Mouse (Mus musculus) G1E (cell line): ENCODE data around the gene Olfr316. TPM values are rescaled to one million over a fixed set of nuclear protein-coding genes. Genes with fewer than 3 reads are reported as not detected.

ENCODE experiments used
- ATAC-seq: 2 replicates; pipeline ENCODE4 v1.8.0; 2016; ENCODE audit warnings: mild to moderate bottlenecking; ENCODE audit not compliant: insufficient number of reproducible peaks, poor library complexity, low FRiP score, severe bottlenecking; ENCODE audit errors: extremely low read depth
- DNase-seq: peaks from one replicate; pipeline ENCODE4 v3.0.0; 2012; ENCODE audit warnings: low spot score
- H3K27me3 ChIP-seq: 2 replicates; pipeline ENCODE4 v1.6.1; 2012; ENCODE audit warnings: mild to moderate bottlenecking, low read length, inconsistent platforms; ENCODE audit not compliant: insufficient read depth
- H3K36me3 ChIP-seq: replicated peaks from 2 replicates; pipeline ENCODE3; 2012; ENCODE audit warnings: mild to moderate bottlenecking, inconsistent platforms
- H3K4me1 ChIP-seq: 2 replicates; pipeline ENCODE4 v1.6.1; 2012; ENCODE audit warnings: low read depth, low read length, inconsistent platforms, mixed read lengths; ENCODE audit not compliant: insufficient read depth
- H3K4me3 ChIP-seq: 2 replicates; pipeline ENCODE4 v1.5.1; 2012; ENCODE audit warnings: low read depth, mild to moderate bottlenecking, inconsistent platforms, low read length, moderate library complexity, mixed read lengths
- H3K9me3 ChIP-seq: replicated peaks from 2 replicates; pipeline ENCODE4 v1.6.1; 2012; ENCODE audit warnings: inconsistent platforms
- CTCF ChIP-seq: IDR thresholded peaks from 2 replicates; pipeline ENCODE4 v1.5.1; 2012; ENCODE audit warnings: low read depth, low read length, inconsistent platforms, mixed read lengths
- GATA1 ChIP-seq: IDR thresholded peaks from 2 replicates; pipeline ENCODE4 v1.6.1; 2012; ENCODE audit warnings: borderline replicate concordance, low read length, inconsistent platforms, mixed read lengths
- GATA2 ChIP-seq: IDR thresholded peaks from 2 replicates; pipeline ENCODE4 v1.6.1; 2012; ENCODE audit warnings: low read depth, low read length, inconsistent platforms, borderline replicate concordance
- POLR2AphosphoS5 ChIP-seq: IDR thresholded peaks from 2 replicates; pipeline ENCODE4 v1.6.1; 2012; ENCODE audit warnings: low read depth, low read length, inconsistent platforms; ENCODE audit not compliant: insufficient replicate concordance
- TAL1 ChIP-seq: conservative IDR thresholded peaks from 2 replicates; pipeline ENCODE4 v1.6.1; 2012; ENCODE audit warnings: low read depth, low read length, inconsistent platforms, mixed read lengths
- polyA plus RNA-seq: library from polyadenylated mRNA; stranded (reverse); fragments of >175 nt; gene quantifications from 2 replicates; pipeline ENCODE4 v1.2.3, GENCODE M21; 2012
- total RNA-seq, 2 experiments: library from RNA; stranded (forward) in 1 of 2; stranded (reverse) in 1 of 2; fragments of 200-1000 nt in 1 of 2; fragments of >200 nt in 1 of 2; fragmentation: Nextera tagmentation in 1 of 2; gene quantifications; 2 replicates each; pipeline ENCODE4 v1.2.3; 2014 to 2017

Gene Olfr316
- total and polyA plus RNA-seq, 3 experiments: 0.33 TPM; not detected in 2

DNA sequence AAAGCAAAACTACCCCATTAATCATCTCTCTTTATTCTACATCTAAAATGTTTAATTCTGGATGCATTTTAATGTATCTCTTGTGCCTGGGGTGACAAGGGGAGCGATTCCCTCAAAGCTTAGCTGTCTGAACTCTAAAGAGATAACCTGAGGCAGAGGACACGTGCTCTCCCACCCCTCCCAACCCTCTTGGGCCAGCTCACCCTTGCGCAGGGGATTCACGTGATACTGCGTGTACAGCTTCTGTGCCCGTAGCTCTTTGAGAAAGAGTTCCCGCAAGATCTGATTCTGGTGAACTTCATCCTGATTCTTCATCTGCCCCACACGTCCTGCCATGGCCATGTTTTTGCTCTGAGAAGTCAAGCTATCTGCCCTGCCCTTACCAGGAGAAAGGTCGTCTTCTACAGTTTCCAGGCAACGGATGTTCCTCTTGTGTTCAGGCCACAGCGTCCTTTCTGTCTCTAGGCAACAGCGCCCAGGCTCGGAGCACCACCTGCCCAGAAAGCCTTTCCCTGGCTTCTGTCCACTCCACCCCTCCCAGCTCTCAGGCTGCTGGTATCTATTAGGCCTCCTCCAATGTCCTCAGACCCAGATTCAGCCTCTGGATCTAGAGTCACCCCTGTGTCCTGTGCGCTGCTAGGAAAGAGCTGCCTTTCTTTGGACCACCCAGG is 49.2 kb downstream of the Olfr316 start, which contains the start of gene Fam183b:
Fam183b (minus strand) TSS at position 403 of the 671 bp plus-strand sequence.
- no peaks in the 10 kb centered on the region for H3K4me1 ChIP-seq
- ATAC-seq (no peak), DNase-seq (no peak)
- no peaks in the 10 kb centered on the region for H3K9me3 ChIP-seq
- H3K4me3 ChIP-seq: no peak within 1 kb of the TSS
- no peaks in the 10 kb centered on the region for H3K36me3 ChIP-seq
- H3K27me3 ChIP-seq: peaks cover 10% of the 10 kb centered on the region
- TF ChIP-seq GATA1 (no peak), CTCF (no peak), TAL1 (no peak), POLR2AphosphoS5 (no peak), GATA2 (no peak)

DNA sequence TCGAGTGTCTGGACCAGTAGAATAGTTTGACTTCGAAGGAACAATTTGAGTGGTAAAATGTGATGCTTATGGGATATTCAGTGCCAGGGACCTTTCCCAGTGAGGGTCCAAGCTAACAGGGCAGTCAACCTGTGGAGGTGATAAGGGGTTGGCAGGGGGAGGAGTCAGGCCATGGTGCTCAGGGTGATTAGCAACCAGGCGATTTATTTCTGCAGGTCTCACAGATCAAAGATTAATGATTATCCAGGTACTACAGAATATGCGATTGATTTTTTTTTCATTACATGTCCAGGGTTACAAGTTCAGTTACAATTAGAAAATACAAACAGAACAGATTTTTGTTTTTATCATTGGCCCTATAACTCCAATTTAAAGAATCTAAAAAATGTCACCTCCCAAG is 51.3 kb downstream of the Olfr316 start:
- no peaks in the 10 kb centered on the region for H3K36me3 ChIP-seq
- no peaks in the 10 kb centered on the region for H3K4me1 ChIP-seq
- no peak for TF ChIP-seq POLR2AphosphoS5
- no peaks in the 10 kb centered on the region for H3K9me3 ChIP-seq
- DNase-seq (no peak), ATAC-seq (no peak)
- no peak overlapping the region for H3K4me3 ChIP-seq
- peaks cover 6% of the 10 kb centered on the region for H3K27me3 ChIP-seq

- Histone ChIP-seq H3K4me3 (no peak overlapping the region), H3K4me1 (no peaks in the 10 kb centered on the region), H3K9me3 (no peaks in the 10 kb centered on the region), H3K36me3 (no peaks in the 10 kb centered on the region), H3K27me3 (peaks cover 6% of the 10 kb centered on the region)
- no peak for TF ChIP-seq GATA1
- no peak for TF ChIP-seq POLR2AphosphoS5
- TF ChIP-seq CTCF: no peak
- TF ChIP-seq GATA2: no peak
- TF ChIP-seq TAL1: no peak
- ATAC-seq (no peak), DNase-seq (no peak)
Observed at GRCm38 (mm10) chr11:58804393-58804792, 51.9 kb downstream of the Olfr316 start.

Other genes with a start within 250 kb of the Olfr316 start
Only the 20 nearest of the 29 such genes appear.
- gene Olfr325, start 175.0 kb upstream of the Olfr316 start, total RNA-seq (2014; fragmentation: Nextera tagmentation): not detected in 2 replicates
- 0.16 TPM in 1 of 2 replicates, not detected in the other for gene Olfr325, start 175.0 kb upstream of the Olfr316 start, total RNA-seq (2017)
- not detected in 2 replicates for gene Olfr325, start 175.0 kb upstream of the Olfr316 start, polyA plus RNA-seq
- not detected in 2 replicates for gene Olfr324, start 157.6 kb upstream of the Olfr316 start, total RNA-seq (2014; fragmentation: Nextera tagmentation)
- 0.06 and 0.11 TPM in 2 replicates for gene Olfr324, start 157.6 kb upstream of the Olfr316 start, total RNA-seq (2017)
- not detected in 2 replicates for gene Olfr324, start 157.6 kb upstream of the Olfr316 start, polyA plus RNA-seq
- not detected in 2 replicates for gene 2210407C18Rik, start 136.7 kb upstream of the Olfr316 start, total RNA-seq (2014; fragmentation: Nextera tagmentation)
- gene 2210407C18Rik, start 136.7 kb upstream of the Olfr316 start, total RNA-seq (2017): not detected in 2 replicates
- not detected in 2 replicates for gene 2210407C18Rik, start 136.7 kb upstream of the Olfr316 start, polyA plus RNA-seq
- gene Olfr323, start 122.2 kb upstream of the Olfr316 start, total RNA-seq (2014; fragmentation: Nextera tagmentation): not detected in 2 replicates
- gene Olfr323, start 122.2 kb upstream of the Olfr316 start, total RNA-seq (2017): 0.05 TPM in 1 of 2 replicates, not detected in the other
- not detected in 2 replicates for gene Olfr323, start 122.2 kb upstream of the Olfr316 start, polyA plus RNA-seq
- gene Trim58, start 112.3 kb upstream of the Olfr316 start, total RNA-seq (2014; fragmentation: Nextera tagmentation): 19.0 TPM in 1 of 2 replicates, not detected in the other
- not detected in 2 replicates for gene Trim58, start 112.3 kb upstream of the Olfr316 start, total RNA-seq (2017)
- gene Trim58, start 112.3 kb upstream of the Olfr316 start, polyA plus RNA-seq: not detected in 2 replicates
- gene Olfr322, start 94.0 kb upstream of the Olfr316 start, total RNA-seq (2014; fragmentation: Nextera tagmentation): not detected in 2 replicates
- gene Olfr322, start 94.0 kb upstream of the Olfr316 start, total RNA-seq (2017): under 0.01 and 0.16 TPM in 2 replicates
- gene Olfr322, start 94.0 kb upstream of the Olfr316 start, polyA plus RNA-seq: not detected in 2 replicates
- gene Olfr320, start 71.6 kb upstream of the Olfr316 start, total RNA-seq (2014; fragmentation: Nextera tagmentation): not detected in 2 replicates
- gene Olfr320, start 71.6 kb upstream of the Olfr316 start, total RNA-seq (2017): 0.06 TPM in 1 of 2 replicates, not detected in the other
- not detected in 2 replicates for gene Olfr320, start 71.6 kb upstream of the Olfr316 start, polyA plus RNA-seq
- gene Olfr319, start 53.6 kb upstream of the Olfr316 start, total RNA-seq (2014; fragmentation: Nextera tagmentation): not detected in 2 replicates
- gene Olfr319, start 53.6 kb upstream of the Olfr316 start, total RNA-seq (2017): 0.27 TPM in 1 of 2 replicates, not detected in the other
- gene Olfr319, start 53.6 kb upstream of the Olfr316 start, polyA plus RNA-seq: not detected in 2 replicates
- 0.45 TPM in 1 of 2 replicates, not detected in the other for gene Olfr318, start 28.7 kb upstream of the Olfr316 start, total RNA-seq (2014; fragmentation: Nextera tagmentation)
- gene Olfr318, start 28.7 kb upstream of the Olfr316 start, total RNA-seq (2017): 0.06 and 0.33 TPM in 2 replicates
- gene Olfr318, start 28.7 kb upstream of the Olfr316 start, polyA plus RNA-seq: not detected in 2 replicates
- gene Olfr317, start 13.5 kb upstream of the Olfr316 start, total RNA-seq (2014; fragmentation: Nextera tagmentation): not detected in 2 replicates
- not detected in 2 replicates for gene Olfr317, start 13.5 kb upstream of the Olfr316 start, total RNA-seq (2017)
- gene Olfr317, start 13.5 kb upstream of the Olfr316 start, polyA plus RNA-seq: not detected in 2 replicates
- gene Olfr315, start 20.5 kb downstream of the Olfr316 start, total RNA-seq (2014; fragmentation: Nextera tagmentation): not detected in 2 replicates
- not detected in 2 replicates for gene Olfr315, start 20.5 kb downstream of the Olfr316 start, total RNA-seq (2017)
- gene Olfr315, start 20.5 kb downstream of the Olfr316 start, polyA plus RNA-seq: not detected in 2 replicates
- not detected in 2 replicates for gene Olfr314, start 30.2 kb downstream of the Olfr316 start, total RNA-seq (2014; fragmentation: Nextera tagmentation)
- 0.05 and 0.06 TPM in 2 replicates for gene Olfr314, start 30.2 kb downstream of the Olfr316 start, total RNA-seq (2017)
- gene Olfr314, start 30.2 kb downstream of the Olfr316 start, polyA plus RNA-seq: not detected in 2 replicates
- gene Fam183b, start 49.2 kb downstream of the Olfr316 start, total RNA-seq (2014; fragmentation: Nextera tagmentation): not detected in 2 replicates
- gene Fam183b, start 49.2 kb downstream of the Olfr316 start, total RNA-seq (2017): not detected in 2 replicates
- gene Fam183b, start 49.2 kb downstream of the Olfr316 start, polyA plus RNA-seq: not detected in 2 replicates
- gene Olfr313, start 62.3 kb downstream of the Olfr316 start, total RNA-seq (2014; fragmentation: Nextera tagmentation): not detected in 2 replicates
- gene Olfr313, start 62.3 kb downstream of the Olfr316 start, total RNA-seq (2017): 0.11 TPM in 1 of 2 replicates, not detected in the other
- gene Olfr313, start 62.3 kb downstream of the Olfr316 start, polyA plus RNA-seq: not detected in 2 replicates
- gene Olfr312, start 76.5 kb downstream of the Olfr316 start, total RNA-seq (2014; fragmentation: Nextera tagmentation): not detected in 2 replicates
- gene Olfr312, start 76.5 kb downstream of the Olfr316 start, total RNA-seq (2017): 0.05 and 0.64 TPM in 2 replicates
- gene Olfr312, start 76.5 kb downstream of the Olfr316 start, polyA plus RNA-seq: not detected in 2 replicates
- not detected in 2 replicates for gene Olfr311, start 86.5 kb downstream of the Olfr316 start, total RNA-seq (2014; fragmentation: Nextera tagmentation)
- 0.33 TPM in 1 of 2 replicates, not detected in the other for gene Olfr311, start 86.5 kb downstream of the Olfr316 start, total RNA-seq (2017)
- not detected in 2 replicates for gene Olfr311, start 86.5 kb downstream of the Olfr316 start, polyA plus RNA-seq
- gene Gm12258, start 94.4 kb downstream of the Olfr316 start, total RNA-seq (2014; fragmentation: Nextera tagmentation): 13.9 and 15.1 TPM in 2 replicates
- gene Gm12258, start 94.4 kb downstream of the Olfr316 start, total RNA-seq (2017): 8.7 and 8.8 TPM in 2 replicates
- 0.21 and 0.62 TPM in 2 replicates for gene Gm12258, start 94.4 kb downstream of the Olfr316 start, polyA plus RNA-seq
- 1.5 and 10.3 TPM in 2 replicates for gene 2810021J22Rik, start 114.5 kb downstream of the Olfr316 start, total RNA-seq (2014; fragmentation: Nextera tagmentation)
- 0.46 and 1.7 TPM in 2 replicates for gene 2810021J22Rik, start 114.5 kb downstream of the Olfr316 start, total RNA-seq (2017)
- gene 2810021J22Rik, start 114.5 kb downstream of the Olfr316 start, polyA plus RNA-seq: 0.02 TPM in 2 replicates
- gene Zfp39, start 151.5 kb downstream of the Olfr316 start, total RNA-seq (2014; fragmentation: Nextera tagmentation): 22.0 and 22.6 TPM in 2 replicates
- 5.5 and 7.0 TPM in 2 replicates for gene Zfp39, start 151.5 kb downstream of the Olfr316 start, total RNA-seq (2017)
- gene Zfp39, start 151.5 kb downstream of the Olfr316 start, polyA plus RNA-seq: 0.80 and 0.85 TPM in 2 replicates
- 17.5 TPM in 1 of 2 replicates, not detected in the other for gene Btnl10, start 165.2 kb downstream of the Olfr316 start, total RNA-seq (2014; fragmentation: Nextera tagmentation)
- gene Btnl10, start 165.2 kb downstream of the Olfr316 start, total RNA-seq (2017): under 0.01 TPM in 1 of 2 replicates, not detected in the other
- not detected in 2 replicates for gene Btnl10, start 165.2 kb downstream of the Olfr316 start, polyA plus RNA-seq